Mouse (Mus musculus): Measurements from ENCODE around the gene Fam155a. TPM values are rescaled to one million over a fixed set of nuclear protein-coding genes. Genes with fewer than 3 reads are reported as not detected.
"Not testable (repeated sequence)": the region's sequence is repeated elsewhere in the genome, so short reads cannot be mapped to it uniquely, and the experiment has no call there.

The Fam155a gene
- polyA plus RNA-seq (2014; fragmentation: Nextera tagmentation; extraction: Ambion mirVana) = 4.1 and 6.6 TPM in 2 replicates

DNA sequence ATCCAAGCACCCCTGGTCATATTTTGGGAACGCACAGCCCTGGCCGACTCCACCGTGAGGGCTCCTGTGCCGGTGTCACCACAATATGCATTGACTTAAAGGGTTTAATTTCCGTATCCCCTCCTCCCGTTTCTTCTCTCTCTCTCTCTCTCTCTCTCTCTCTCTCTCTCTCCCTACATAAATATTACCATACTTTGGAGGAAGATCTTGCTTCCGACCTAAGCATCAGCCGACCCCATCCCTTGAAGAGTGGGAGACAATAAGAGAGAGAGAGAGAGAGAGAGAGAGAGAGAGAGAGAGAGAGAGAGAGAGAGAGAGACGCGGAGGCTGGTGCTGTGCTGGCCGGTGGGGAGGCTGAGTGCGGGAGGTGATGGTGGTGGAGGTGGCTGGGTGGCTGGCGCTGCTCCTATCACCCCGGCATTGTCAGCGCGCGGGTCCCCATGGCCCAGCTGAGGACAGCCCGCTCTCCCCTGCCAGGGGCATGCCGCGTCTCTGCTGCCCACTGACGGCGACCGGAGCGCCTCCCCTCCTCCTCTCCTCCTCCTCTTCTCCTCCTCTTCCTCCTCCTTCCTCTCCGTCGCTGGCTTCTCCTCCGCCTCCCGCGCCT is at the start of gene Fam155a:
Gene Fam155a, minus strand, starts transcription at position 163 of the 607 bp plus-strand sequence.
- DNase-seq (ENCODE audit: low spot score) (peak; percentile 56), ATAC-seq (ENCODE audit: insufficient read depth, low FRiP score, low TSS enrichment) (peak; percentile 71)
- peak within 1 kb of the TSS; percentile 41; the same call in 1 of the 2 replicates for H3K27ac ChIP-seq (ENCODE audit: low read depth, low read length)
- peaks cover 14% of the 10 kb centered on the region; the same call in 1 of the 2 replicates for H3K27me3 ChIP-seq (ENCODE audit: control insufficient read depth, insufficient read depth, low read length)
- no peaks in the 10 kb centered on the region for H3K36me3 ChIP-seq (ENCODE audit: control insufficient read depth, insufficient read depth, low read length)
- H3K9me3 ChIP-seq (ENCODE audit: control insufficient read depth, low read length) = no peaks in the 10 kb centered on the region
- H3K4me3 ChIP-seq (ENCODE audit: low read depth, low read length) = peak within 1 kb of the TSS; percentile 66
- peak within 1 kb of the TSS; percentile 86 for H3K4me2 ChIP-seq (ENCODE audit: low read depth)
- H3K4me1 ChIP-seq (ENCODE audit: control insufficient read depth, insufficient read depth, low read length) = no peaks in the 10 kb centered on the region
- 0% methylated on average over 21 of the region's 29 CpGs for WGBS
- peak within 1 kb of the TSS; percentile 65 for H3K9ac ChIP-seq (ENCODE audit: low read length)

DNA sequence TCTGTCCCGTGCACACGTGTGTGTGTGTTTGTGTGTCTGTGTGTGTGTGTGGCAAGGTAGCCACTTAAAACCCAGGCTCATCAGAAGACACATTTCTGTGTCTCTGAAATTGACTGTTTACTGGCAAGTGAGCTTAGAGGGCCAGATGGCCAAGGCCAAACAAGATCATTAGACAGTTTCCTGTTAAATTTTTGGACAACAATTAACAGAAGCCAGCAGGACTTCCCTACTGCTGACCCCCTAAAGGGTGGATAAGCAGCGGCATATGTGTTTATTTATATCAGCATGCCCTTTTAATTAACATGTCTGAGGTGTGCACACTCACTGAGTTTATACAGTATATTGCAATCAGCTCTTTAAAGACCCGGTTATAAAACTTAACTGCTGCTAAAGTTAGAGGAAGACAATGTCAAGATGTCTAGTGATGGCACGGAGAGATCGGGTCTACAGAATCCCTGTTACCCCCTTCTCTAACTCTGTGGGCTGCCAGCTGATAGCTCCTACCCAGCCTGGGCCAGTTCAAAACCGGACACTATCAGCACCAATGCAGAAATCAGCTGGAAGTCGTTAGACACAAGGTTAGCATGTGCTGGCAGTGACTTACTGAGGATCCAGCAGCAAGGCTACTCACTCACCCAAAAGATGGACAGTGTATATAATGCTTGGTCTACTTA is 42.4 kb upstream of the Fam155a start:
- no peak overlapping the region for H3K4me3 ChIP-seq (ENCODE audit: low read depth, low read length)
- H3K4me2 ChIP-seq (ENCODE audit: low read depth) = no peak overlapping the region
- WGBS = 72% methylated on average over 8 of the region's 8 CpGs
- no peak overlapping the region for H3K27ac ChIP-seq (ENCODE audit: low read depth, low read length)
- H3K4me1 ChIP-seq (ENCODE audit: control insufficient read depth, insufficient read depth, low read length) = no peaks in the 10 kb centered on the region
- no peaks in the 10 kb centered on the region for H3K27me3 ChIP-seq (ENCODE audit: control insufficient read depth, insufficient read depth, low read length)
- no peak for ATAC-seq (ENCODE audit: insufficient read depth, low FRiP score, low TSS enrichment)
- peaks cover 2% of the 10 kb centered on the region; the same call in 1 of the 2 replicates for H3K9me3 ChIP-seq (ENCODE audit: control insufficient read depth, low read length)
- no peak overlapping the region for H3K9ac ChIP-seq (ENCODE audit: low read length)
- DNase-seq (ENCODE audit: low spot score) = no peak
- H3K36me3 ChIP-seq (ENCODE audit: control insufficient read depth, insufficient read depth, low read length) = no peaks in the 10 kb centered on the region

DNA sequence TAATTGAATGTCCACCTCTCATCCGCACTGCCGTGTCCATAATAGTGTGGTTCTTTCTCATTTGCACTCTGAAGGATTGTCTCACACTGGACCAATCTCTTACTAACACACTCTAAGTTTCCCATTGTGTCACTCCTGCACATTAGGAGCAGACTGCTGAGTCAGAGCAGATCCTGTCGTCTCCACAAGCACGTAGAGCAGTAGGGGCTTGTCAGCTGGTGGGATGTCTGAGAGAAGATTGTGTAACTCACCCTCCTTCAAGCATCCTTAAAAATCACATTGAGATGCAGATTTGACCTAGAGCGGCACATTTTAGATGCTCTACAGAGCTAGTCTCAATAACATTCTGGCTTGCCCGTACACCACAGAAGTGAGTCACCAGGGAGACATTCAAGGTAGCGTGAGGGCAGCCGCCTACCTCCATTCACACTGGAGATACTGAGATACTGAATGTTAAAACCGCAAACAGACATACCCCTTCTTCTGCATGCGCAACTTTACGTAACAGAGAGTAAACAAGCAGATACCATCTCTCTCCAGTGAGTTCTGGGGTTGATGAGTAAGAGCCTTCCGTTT is 40.1 kb upstream of the Fam155a start:
- H3K27ac ChIP-seq (ENCODE audit: low read depth, low read length) = no peak overlapping the region
- H3K4me3 ChIP-seq (ENCODE audit: low read depth, low read length) = no peak overlapping the region
- no peak overlapping the region for H3K9ac ChIP-seq (ENCODE audit: low read length)
- ATAC-seq (ENCODE audit: insufficient read depth, low FRiP score, low TSS enrichment) (no peak), DNase-seq (ENCODE audit: low spot score) (no peak)
- 80% methylated on average over 12 of the region's 12 CpGs for WGBS
- peaks cover 2% of the 10 kb centered on the region; the same call in 1 of the 2 replicates for H3K9me3 ChIP-seq (ENCODE audit: control insufficient read depth, low read length)
- no peaks in the 10 kb centered on the region for H3K36me3 ChIP-seq (ENCODE audit: control insufficient read depth, insufficient read depth, low read length)
- no peak overlapping the region for H3K4me2 ChIP-seq (ENCODE audit: low read depth)
- H3K4me1 ChIP-seq (ENCODE audit: control insufficient read depth, insufficient read depth, low read length) = no peaks in the 10 kb centered on the region
- no peaks in the 10 kb centered on the region for H3K27me3 ChIP-seq (ENCODE audit: control insufficient read depth, insufficient read depth, low read length)

DNA sequence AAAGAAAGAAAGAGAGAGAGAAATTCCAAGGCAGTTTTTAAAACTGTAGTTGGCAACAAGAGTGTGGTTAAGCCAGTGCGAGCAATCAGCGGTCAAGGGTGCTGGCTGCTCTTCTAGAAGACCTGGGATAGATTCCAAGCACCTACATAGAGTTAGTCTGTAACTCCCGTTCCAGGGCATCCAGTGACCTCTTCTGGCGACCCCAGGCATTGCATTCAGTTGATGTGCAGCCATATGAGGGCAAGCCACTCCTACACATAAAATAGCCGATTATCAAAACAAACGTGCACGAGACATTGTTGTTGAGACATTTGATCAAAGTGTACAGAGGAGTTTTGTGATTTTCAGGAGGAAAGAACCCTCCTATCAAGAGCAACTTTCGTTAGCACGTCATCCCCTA is 37.6 kb upstream of the Fam155a start:
- 86% methylated on average over 9 of the region's 9 CpGs for WGBS
- no peak for DNase-seq (ENCODE audit: low spot score)
- no peaks in the 10 kb centered on the region for H3K27me3 ChIP-seq (ENCODE audit: control insufficient read depth, insufficient read depth, low read length)

DNA sequence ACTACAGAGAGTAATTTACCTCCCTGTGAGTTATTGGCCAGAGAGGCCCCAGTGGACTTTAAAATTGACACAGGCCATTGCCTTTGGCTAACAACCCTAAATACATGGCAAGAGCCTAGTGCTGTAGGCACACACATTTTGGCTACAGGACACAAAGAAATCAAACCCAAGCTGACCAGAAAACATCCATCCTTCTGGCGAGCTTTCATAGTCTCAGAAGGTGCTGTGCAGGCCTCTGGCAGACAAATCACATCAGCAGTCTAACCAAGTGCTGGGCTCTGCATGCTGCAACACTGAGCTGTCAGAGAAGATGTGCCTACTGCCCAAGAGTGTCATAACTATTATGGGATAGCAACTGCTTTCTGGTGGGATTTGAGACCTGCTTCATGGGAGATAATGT is 34.7 kb upstream of the Fam155a start:
- DNase-seq (ENCODE audit: low spot score) = peak; percentile 30
- 52% methylated on average over 1 of the region's 1 CpGs for WGBS
- no peaks in the 10 kb centered on the region for H3K27me3 ChIP-seq (ENCODE audit: control insufficient read depth, insufficient read depth, low read length)
- no peaks in the 10 kb centered on the region for H3K36me3 ChIP-seq (ENCODE audit: control insufficient read depth, insufficient read depth, low read length)
- H3K9me3 ChIP-seq (ENCODE audit: control insufficient read depth, low read length) = peaks cover 2% of the 10 kb centered on the region; the same call in 1 of the 2 replicates
- no peak overlapping the region for H3K27ac ChIP-seq (ENCODE audit: low read depth, low read length)
- no peak overlapping the region for H3K9ac ChIP-seq (ENCODE audit: low read length)
- H3K4me1 ChIP-seq (ENCODE audit: control insufficient read depth, insufficient read depth, low read length) = no peaks in the 10 kb centered on the region
- H3K4me2 ChIP-seq (ENCODE audit: low read depth) = no peak overlapping the region
- H3K4me3 ChIP-seq (ENCODE audit: low read depth, low read length) = no peak overlapping the region
- ATAC-seq (ENCODE audit: insufficient read depth, low FRiP score, low TSS enrichment) = no peak

More for the DNA sequence above, 37.6 kb upstream of the Fam155a start:
- H3K4me1 ChIP-seq (ENCODE audit: control insufficient read depth, insufficient read depth, low read length) = no peaks in the 10 kb centered on the region
- no peak overlapping the region for H3K4me2 ChIP-seq (ENCODE audit: low read depth)
- no peak overlapping the region for H3K4me3 ChIP-seq (ENCODE audit: low read depth, low read length)
- H3K9ac ChIP-seq (ENCODE audit: low read length) = no peak overlapping the region
- peaks cover 2% of the 10 kb centered on the region; the same call in 1 of the 2 replicates for H3K9me3 ChIP-seq (ENCODE audit: control insufficient read depth, low read length)
- ATAC-seq (ENCODE audit: insufficient read depth, low FRiP score, low TSS enrichment) = no peak
- no peak overlapping the region for H3K27ac ChIP-seq (ENCODE audit: low read depth, low read length)
- no peaks in the 10 kb centered on the region for H3K36me3 ChIP-seq (ENCODE audit: control insufficient read depth, insufficient read depth, low read length)

DNA sequence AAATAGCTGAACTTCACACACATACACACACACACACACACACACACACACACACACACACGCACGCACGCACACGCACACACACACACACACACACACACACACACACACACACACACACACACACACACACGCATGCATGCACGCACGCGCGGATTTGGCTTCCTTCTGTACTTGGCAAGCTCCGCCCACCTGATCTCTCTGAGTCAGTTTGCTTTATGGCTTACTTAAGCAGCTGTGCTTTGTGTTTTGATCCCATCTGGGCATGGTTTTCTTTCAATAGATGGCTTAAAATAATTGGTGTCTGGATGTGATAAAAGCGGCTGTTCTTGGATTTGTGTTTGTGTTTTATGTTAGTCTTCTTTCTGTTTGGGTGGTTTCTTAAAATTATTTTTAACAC is 29.4 kb upstream of the Fam155a start:
- H3K27me3 ChIP-seq (ENCODE audit: control insufficient read depth, insufficient read depth, low read length); H3K4me2 ChIP-seq (ENCODE audit: low read depth); DNase-seq (ENCODE audit: low spot score); H3K9me3 ChIP-seq (ENCODE audit: control insufficient read depth, low read length); H3K4me3 ChIP-seq (ENCODE audit: low read depth, low read length); ATAC-seq (ENCODE audit: insufficient read depth, low FRiP score, low TSS enrichment); H3K36me3 ChIP-seq (ENCODE audit: control insufficient read depth, insufficient read depth, low read length); H3K9ac ChIP-seq (ENCODE audit: low read length); H3K4me1 ChIP-seq (ENCODE audit: control insufficient read depth, insufficient read depth, low read length); H3K27ac ChIP-seq (ENCODE audit: low read depth, low read length): not testable (repeated sequence)
- WGBS = 78% methylated on average over 7 of the region's 11 CpGs

DNA sequence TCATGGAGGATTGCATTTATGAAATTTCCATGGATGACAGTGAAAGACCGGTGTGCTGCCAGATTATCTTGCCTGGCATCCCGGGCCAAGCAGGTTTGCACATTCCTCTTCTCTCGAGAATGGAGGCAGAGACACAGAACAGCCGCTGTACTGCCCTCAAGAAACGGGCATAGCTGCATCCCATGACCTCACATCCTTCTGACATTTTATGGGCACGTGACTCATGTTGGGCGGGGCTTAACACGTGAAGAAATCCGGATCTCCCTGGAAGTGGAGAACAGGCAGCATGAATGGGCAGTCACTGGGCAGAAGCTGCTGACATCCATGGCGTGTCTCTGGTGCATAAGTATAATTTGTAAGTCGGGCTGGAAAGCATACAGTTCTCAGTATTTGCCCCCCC is 29.0 kb upstream of the Fam155a start:
- Histone ChIP-seq H3K4me2 (ENCODE audit: low read depth) (no peak overlapping the region), H3K36me3 (ENCODE audit: control insufficient read depth, insufficient read depth, low read length) (no peaks in the 10 kb centered on the region), H3K27ac (ENCODE audit: low read depth, low read length) (no peak overlapping the region), H3K9ac (ENCODE audit: low read length) (no peak overlapping the region), H3K4me3 (ENCODE audit: low read depth, low read length) (no peak overlapping the region), H3K9me3 (ENCODE audit: control insufficient read depth, low read length) (no peaks in the 10 kb centered on the region), H3K4me1 (ENCODE audit: control insufficient read depth, insufficient read depth, low read length) (no peaks in the 10 kb centered on the region), H3K27me3 (ENCODE audit: control insufficient read depth, insufficient read depth, low read length) (no peaks in the 10 kb centered on the region)
- WGBS = 87% methylated on average over 11 of the region's 11 CpGs
- ATAC-seq (ENCODE audit: insufficient read depth, low FRiP score, low TSS enrichment) (no peak), DNase-seq (ENCODE audit: low spot score) (no peak)

DNA sequence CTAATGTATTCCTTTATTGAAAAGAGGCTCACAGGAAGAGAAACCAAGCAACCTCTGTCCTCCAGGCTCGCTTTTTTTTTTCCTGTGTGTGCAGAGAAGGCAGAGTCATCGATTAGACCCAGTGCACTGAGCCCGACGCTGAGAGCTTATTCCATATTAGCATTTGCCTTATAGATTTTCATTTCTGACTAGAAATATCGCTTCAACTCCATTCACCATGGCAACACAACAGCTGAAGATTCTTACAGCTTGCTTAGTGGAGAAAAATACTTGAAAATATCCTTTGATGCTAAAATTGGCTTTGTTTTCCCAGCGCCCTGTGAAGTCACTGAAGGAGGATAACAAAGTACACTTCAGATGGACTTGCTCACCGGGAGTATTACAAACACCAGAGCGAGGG is 26.6 kb upstream of the Fam155a start:
- H3K9ac ChIP-seq (ENCODE audit: low read length) = no peak overlapping the region
- H3K4me1 ChIP-seq (ENCODE audit: control insufficient read depth, insufficient read depth, low read length) = no peaks in the 10 kb centered on the region
- H3K4me3 ChIP-seq (ENCODE audit: low read depth, low read length) = no peak overlapping the region
- H3K9me3 ChIP-seq (ENCODE audit: control insufficient read depth, low read length) = no peaks in the 10 kb centered on the region
- no peak for ATAC-seq (ENCODE audit: insufficient read depth, low FRiP score, low TSS enrichment)
- no peak overlapping the region for H3K4me2 ChIP-seq (ENCODE audit: low read depth)
- no peaks in the 10 kb centered on the region for H3K36me3 ChIP-seq (ENCODE audit: control insufficient read depth, insufficient read depth, low read length)
- no peak for DNase-seq (ENCODE audit: low spot score)
- H3K27me3 ChIP-seq (ENCODE audit: control insufficient read depth, insufficient read depth, low read length) = no peaks in the 10 kb centered on the region
- 87% methylated on average over 8 of the region's 8 CpGs for WGBS
- H3K27ac ChIP-seq (ENCODE audit: low read depth, low read length) = no peak overlapping the region

All from neural tube, embryonic 11.5 days (tissue).